20 mouse cellular contexts compared by ENCODE assay signal in genomic region chr15:11835913-11836312, GRCm38 (mm10).
DNase-seq lines count a peak whose midpoint lies in the region; ATAC-seq and TF ChIP-seq lines count a peak whose summit lies in the region.
"Had no signal": no experiment of that assay in that cellular context is flagged by ENCODE, and none has a peak within 500 bp of the region (broad histone marks: within the 10 kb centered on the region; RNA-seq: fewer than 3 reads in every experiment).

No protein-coding gene starts in this region.

- peak; percentile 7 for DNase-seq in hindbrain, embryonic 10.5 days (ENCODE audit: low spot score)
- no peak for DNase-seq in hindbrain, postnatal 0 days (ENCODE audit: low spot score)
- peak; percentile 71 for DNase-seq in lung, postnatal 0 days (ENCODE audit: low spot score)
- no peak for DNase-seq in lung, postnatal 25 days (ENCODE audit: low spot score)
- DNase-seq in embryo, embryonic 10.5 days (ENCODE audit: low spot score), result peak; percentile 63
- DNase-seq in thymus, postnatal 25 days, result no peak
- no peak for DNase-seq in left cerebral cortex, adult 11 months (ENCODE audit: low spot score)
- no peak for DNase-seq in right cerebral cortex, postnatal 10 days (ENCODE audit: low spot score in 2 of 2)
- DNase-seq: adrenal gland, postnatal 10 days; cerebellum, adult 9-10 months; heart, adult 2 months; kidney, adult 2 months; layer of hippocampus, adult 9-11 months; left cerebral cortex, postnatal 4 days; right cerebral cortex, postnatal 14 days had no signal

- H3K4me3 ChIP-seq in hindbrain, embryonic 10.5 days, result no peak overlapping the region
- H3K4me3 ChIP-seq in hindbrain, postnatal 0 days (ENCODE audit: low read length), result no peak overlapping the region
- H3K4me3 ChIP-seq in lung, postnatal 0 days (ENCODE audit: low read depth, low read length), result no peak overlapping the region
- H3K4me3 ChIP-seq: embryonic facial prominence, embryonic 15.5 days; forebrain, embryonic 15.5 days; heart, adult 2 months; hindbrain, embryonic 13.5 days; megakaryocyte, embryonic 14.5 days had no signal

- H3K4me1 ChIP-seq in hindbrain, embryonic 10.5 days (replicated peaks), result 0 out of 2 replicates have a peak, but pooled peaks cover 7% of the 10 kb centered on the region
- H3K4me1 ChIP-seq in hindbrain, postnatal 0 days (ENCODE audit: insufficient read depth, low read length), result no peaks in the 10 kb centered on the region
- no peaks in the 10 kb centered on the region for H3K4me1 ChIP-seq in lung, postnatal 0 days (ENCODE audit: insufficient read depth, low read depth, low read length)
- H3K4me1 ChIP-seq: forebrain, embryonic 15.5 days; hindbrain, embryonic 13.5 days; megakaryocyte, embryonic 14.5 days had no signal

- 76% methylated on average over 1 of the region's 1 CpGs for WGBS in hindbrain, embryonic 10.5 days
- 54% methylated on average over 1 of the region's 1 CpGs for WGBS in hindbrain, postnatal 0 days
- 17% methylated on average over 1 of the region's 1 CpGs for WGBS in lung, postnatal 0 days

- ATAC-seq in hindbrain, postnatal 0 days, result no peak
- ATAC-seq in lung, postnatal 0 days, result peak; percentile 52
- ATAC-seq: CD4-positive, CD25-positive, alpha-beta regulatory T cell, adult 4 months; forebrain, embryonic 15.5 days had no signal

- H3K36me3 ChIP-seq in hindbrain, embryonic 10.5 days, result no peaks in the 10 kb centered on the region
- H3K36me3 ChIP-seq in hindbrain, postnatal 0 days (ENCODE audit: insufficient read depth, low read length), result no peaks in the 10 kb centered on the region
- no peaks in the 10 kb centered on the region for H3K36me3 ChIP-seq in lung, postnatal 0 days (ENCODE audit: insufficient read depth, low read length)
- H3K36me3 ChIP-seq: embryonic facial prominence, embryonic 15.5 days; forebrain, embryonic 15.5 days; hindbrain, embryonic 13.5 days had no signal

- no peak for TF ChIP-seq EP300 in lung, postnatal 0 days (IDR thresholded peaks at IDR 0.05)

- no peaks in the 10 kb centered on the region for H3K9me3 ChIP-seq in hindbrain, embryonic 10.5 days
- H3K9me3 ChIP-seq in hindbrain, postnatal 0 days (ENCODE audit: low read length), result no peaks in the 10 kb centered on the region
- no peaks in the 10 kb centered on the region for H3K9me3 ChIP-seq in lung, postnatal 0 days (ENCODE audit: low read length)
- H3K9me3 ChIP-seq: embryonic facial prominence, embryonic 15.5 days; forebrain, embryonic 15.5 days; hindbrain, embryonic 13.5 days; megakaryocyte, embryonic 14.5 days had no signal

- H3K4me2 ChIP-seq in hindbrain, postnatal 0 days (ENCODE audit: low read depth, low read length), result no peak overlapping the region
- H3K4me2 ChIP-seq in lung, postnatal 0 days (replicated peaks; ENCODE audit: low read depth, low read length), result no peak overlapping the region
- H3K4me2 ChIP-seq: embryonic facial prominence, embryonic 15.5 days; forebrain, embryonic 15.5 days; hindbrain, embryonic 13.5 days had no signal

- no peaks in the 10 kb centered on the region for H3K27me3 ChIP-seq in hindbrain, embryonic 10.5 days (ENCODE audit: insufficient read depth, poor library complexity, severe bottlenecking)
- H3K27me3 ChIP-seq in hindbrain, postnatal 0 days (ENCODE audit: insufficient read depth, low read length), result no peaks in the 10 kb centered on the region
- H3K27me3 ChIP-seq in lung, postnatal 0 days (replicated peaks; ENCODE audit: insufficient read depth, low read length), result no peaks in the 10 kb centered on the region
- H3K27me3 ChIP-seq: embryonic facial prominence, embryonic 15.5 days; forebrain, embryonic 15.5 days; hindbrain, embryonic 13.5 days; megakaryocyte, embryonic 14.5 days had no signal

- no peak overlapping the region for H3K27ac ChIP-seq in hindbrain, embryonic 10.5 days
- no peak overlapping the region for H3K27ac ChIP-seq in hindbrain, postnatal 0 days
- no peak overlapping the region for H3K27ac ChIP-seq in lung, postnatal 0 days (ENCODE audit: low read length)
- H3K27ac ChIP-seq: embryonic facial prominence, embryonic 15.5 days; forebrain, embryonic 15.5 days; heart, adult 2 months; hindbrain, embryonic 13.5 days had no signal

- no peak overlapping the region for H3K9ac ChIP-seq in hindbrain, postnatal 0 days (replicated peaks; ENCODE audit: low read length)
- no peak overlapping the region for H3K9ac ChIP-seq in lung, postnatal 0 days (replicated peaks; ENCODE audit: low read depth)
- H3K9ac ChIP-seq: embryonic facial prominence, embryonic 15.5 days; forebrain, embryonic 15.5 days; hindbrain, embryonic 13.5 days had no signal

- no peak for TF ChIP-seq CTCF in hindbrain, postnatal 0 days (IDR thresholded peaks at IDR 0.05; ENCODE audit: low read depth)
- no peak for TF ChIP-seq CTCF in lung, postnatal 0 days (IDR thresholded peaks at IDR 0.05)

Comparison
In these comparisons a context has a peak if more than half of its experiments do, and no peak if none do; other contexts are left out.
1. DNase-seq: peak in hindbrain, embryonic 10.5 days (single experiment), lung, postnatal 0 days (single experiment) and embryo, embryonic 10.5 days (single experiment); none in hindbrain, postnatal 0 days (single experiment), lung, postnatal 25 days (single experiment), thymus, postnatal 25 days (single experiment), left cerebral cortex, adult 11 months (single experiment) and right cerebral cortex, postnatal 10 days (0 of 2).